Mouse (Mus musculus): ENCODE results near the gene Prickle2.

The Prickle2 gene

GRCm38 (mm10) chr6:92383196-92383782, 322.7 kb downstream of the Prickle2 start:
- DNase-seq (ENCODE audit: low read depth, low spot score): no peak

GRCm38 (mm10) chr6:92381085-92381484, 324.9 kb downstream of the Prickle2 start:
- DNase-seq (ENCODE audit: low read depth, low spot score): no peak

- DNase-seq (ENCODE audit: low read depth, low spot score): no peak
These were observed 331.1 kb downstream of the Prickle2 start for GRCm38 (mm10) chr6:92374826-92375225.

- no peak for DNase-seq (ENCODE audit: low read depth, low spot score)
These were observed 335.1 kb downstream of the Prickle2 start for GRCm38 (mm10) chr6:92370896-92371295.

GRCm38 (mm10) chr6:92347278-92348028, 358.5 kb downstream of the Prickle2 start:
- no peak for DNase-seq (ENCODE audit: low read depth, low spot score)

GRCm38 (mm10) chr6:92346729-92347128, 359.2 kb downstream of the Prickle2 start:
- no peak for DNase-seq (ENCODE audit: low read depth, low spot score)

- DNase-seq (ENCODE audit: low read depth, low spot score): no peak
These were observed 360.8 kb downstream of the Prickle2 start for GRCm38 (mm10) chr6:92345151-92345550.

GRCm38 (mm10) chr6:92344588-92344987, 361.4 kb downstream of the Prickle2 start:
- DNase-seq (ENCODE audit: low read depth, low spot score): no peak
